Mouse (Mus musculus) lung, postnatal 0 days (tissue): ENCODE results near the gene Dmrt3.

ENCODE experiments used
- CTCF ChIP-seq: IDR thresholded peaks from 2 replicates; pipeline ENCODE4 v1.5.1; 2016; ENCODE audit warnings: antibody characterized with exemption, mild to moderate bottlenecking
- EP300 ChIP-seq: IDR thresholded peaks from 2 replicates; pipeline ENCODE4 v1.6.1; 2016; ENCODE audit warnings: antibody characterized with exemption, mild to moderate bottlenecking, control low read depth

- no peak for TF ChIP-seq CTCF
- no peak for TF ChIP-seq EP300
Measured at GRCm38 (mm10) chr19:25671681-25672080, 61.6 kb downstream of the Dmrt3 start.
